Mouse (Mus musculus) megakaryocyte, embryonic 14.5 days (primary cell): ENCODE measurements around the gene Gm20605.

Experiments used
- FLI1 ChIP-seq: IDR thresholded peaks from 2 replicates; pipeline ENCODE4 v1.6.1; 2012; ENCODE audit warnings: low read length, inconsistent platforms, mixed read lengths
- GATA1 ChIP-seq: IDR thresholded peaks from 3 replicates; pipeline ENCODE4 v1.6.1; 2012; ENCODE audit warnings: mixed read lengths, low read length, inconsistent platforms, borderline replicate concordance

GRCm38 (mm10) chr5:137631591-137631990, 2.6 kb downstream of the Gm20605 start:
- TF ChIP-seq FLI1 (no peak; the same call in 1 of the 2 replicates), GATA1 (no peak)
